ENCODE assay signal across 15 mouse cellular contexts in genomic region chr15:59945208-59945607, GRCm38 (mm10).
A peak's percentile ranks its signal among the peaks of the same experiment; 100 is the strongest.
DNase-seq lines count a peak whose midpoint lies in the region; ATAC-seq and TF ChIP-seq lines count a peak whose summit lies in the region.
"Had no signal": no experiment of that assay in that cellular context is flagged by ENCODE, and none has a peak within 500 bp of the region (broad histone marks: within the 10 kb centered on the region; RNA-seq: fewer than 3 reads in every experiment).

No protein-coding gene starts in this region.

- peak; percentile 63 for ATAC-seq in forebrain, embryonic 15.5 days (replicated peaks)
- peak; percentile 63 for ATAC-seq in midbrain, embryonic 11.5 days (ENCODE audit: low FRiP score)

- no peak for DNase-seq in thymus, adult 2 months
- DNase-seq in thymus, postnatal 25 days = no peak
- peak; percentile 82 for DNase-seq in midbrain, embryonic 11.5 days (ENCODE audit: low spot score, missing footprints)
- DNase-seq in cerebellum, adult 8-10 months = no peak
- DNase-seq in Muller cell, postnatal 12 days (ENCODE audit: inconsistent ontology term) = no peak
- no peak for DNase-seq in left cerebral cortex, postnatal 36 days (ENCODE audit: low spot score in 2 of 2)
- DNase-seq in thymus, postnatal 10 days (ENCODE audit: low spot score in 2 of 2) = no peak
- DNase-seq: cerebellum, adult 11-12 months; heart, postnatal 36 days; kidney, adult 11 months; thymus, postnatal 14 days had no signal

- no peaks in the 10 kb centered on the region for H3K4me1 ChIP-seq in thymus, adult 2 months (replicated peaks; ENCODE audit: control insufficient read depth, insufficient read depth, low read length)
- peaks cover 5% of the 10 kb centered on the region; the same call in 1 of the 2 replicates for H3K4me1 ChIP-seq in forebrain, embryonic 15.5 days
- H3K4me1 ChIP-seq in midbrain, embryonic 11.5 days (ENCODE audit: control insufficient read depth, insufficient read depth, low read length) = 0 out of 2 replicates have a peak, but pooled peaks cover 4% of the 10 kb centered on the region
- H3K4me1 ChIP-seq: embryonic facial prominence, embryonic 15.5 days; neural tube, embryonic 12.5 days had no signal

- TF ChIP-seq CTCF in thymus, adult 2 months (IDR thresholded peaks at IDR 0.05; ENCODE audit: borderline replicate concordance, control insufficient read depth, extremely low read depth, insufficient read depth, low read length, poor library complexity) = no peak

- H3K9ac ChIP-seq in forebrain, embryonic 15.5 days (replicated peaks) = no peak overlapping the region
- H3K9ac ChIP-seq in midbrain, embryonic 11.5 days (ENCODE audit: low read length) = no peak overlapping the region
- H3K9ac ChIP-seq: embryonic facial prominence, embryonic 15.5 days; neural tube, embryonic 12.5 days had no signal

- intact Hi-C loops in left cerebral cortex, postnatal 36 days (cut with DNase I) = no loop called here

- H3K4me3 ChIP-seq in thymus, adult 2 months (ENCODE audit: control insufficient read depth, insufficient read depth, low read length) = no peak overlapping the region
- no peak overlapping the region for H3K4me3 ChIP-seq in forebrain, embryonic 15.5 days
- no peak overlapping the region for H3K4me3 ChIP-seq in midbrain, embryonic 11.5 days (ENCODE audit: low read depth, low read length)
- H3K4me3 ChIP-seq: embryonic facial prominence, embryonic 15.5 days; neural tube, embryonic 12.5 days had no signal

- TF ChIP-seq POLR2A in thymus, adult 2 months (IDR thresholded peaks at IDR 0.05; ENCODE audit: control insufficient read depth, extremely low read depth, insufficient read depth, low read length, poor library complexity) = no peak

- no peaks in the 10 kb centered on the region for H3K36me3 ChIP-seq in thymus, adult 2 months (ENCODE audit: control insufficient read depth, insufficient read depth, low read length)
- no peaks in the 10 kb centered on the region for H3K36me3 ChIP-seq in forebrain, embryonic 15.5 days
- H3K36me3 ChIP-seq in midbrain, embryonic 11.5 days (ENCODE audit: control insufficient read depth, insufficient read depth, low read length) = no peaks in the 10 kb centered on the region
- H3K36me3 ChIP-seq: embryonic facial prominence, embryonic 15.5 days; G1E; neural tube, embryonic 12.5 days had no signal

- WGBS in thymus, adult 2 months = 74% methylated on average over 8 of the region's 8 CpGs
- WGBS in forebrain, embryonic 15.5 days = 3% methylated on average over 8 of the region's 8 CpGs
- WGBS in midbrain, embryonic 11.5 days = 9% methylated on average over 8 of the region's 8 CpGs

- peak overlapping the region; percentile 11; the same call in 1 of the 2 replicates for H3K27ac ChIP-seq in thymus, adult 2 months (ENCODE audit: control insufficient read depth, insufficient read depth, low read length)
- no peak overlapping the region for H3K27ac ChIP-seq in forebrain, embryonic 15.5 days (replicated peaks)
- H3K27ac ChIP-seq in midbrain, embryonic 11.5 days (ENCODE audit: low read depth, low read length) = no peak overlapping the region
- H3K27ac ChIP-seq: embryonic facial prominence, embryonic 15.5 days; neural tube, embryonic 12.5 days had no signal

- H3K9me3 ChIP-seq in forebrain, embryonic 15.5 days = 0 out of 2 replicates have a peak, but pooled peaks cover under 1% of the 10 kb centered on the region
- H3K9me3 ChIP-seq in midbrain, embryonic 11.5 days (ENCODE audit: control insufficient read depth, low read length) = no peaks in the 10 kb centered on the region
- H3K9me3 ChIP-seq: embryonic facial prominence, embryonic 15.5 days; G1E; neural tube, embryonic 12.5 days had no signal

- H3K27me3 ChIP-seq in thymus, adult 2 months (ENCODE audit: control insufficient read depth, insufficient read depth, low read length) = no peaks in the 10 kb centered on the region
- H3K27me3 ChIP-seq in forebrain, embryonic 15.5 days = no peaks in the 10 kb centered on the region
- no peaks in the 10 kb centered on the region for H3K27me3 ChIP-seq in midbrain, embryonic 11.5 days (ENCODE audit: control insufficient read depth, insufficient read depth, low read length)
- H3K27me3 ChIP-seq: embryonic facial prominence, embryonic 15.5 days; neural tube, embryonic 12.5 days had no signal

- H3K4me2 ChIP-seq in forebrain, embryonic 15.5 days (replicated peaks) = no peak overlapping the region
- H3K4me2 ChIP-seq in midbrain, embryonic 11.5 days = no peak overlapping the region
- H3K4me2 ChIP-seq: embryonic facial prominence, embryonic 15.5 days; neural tube, embryonic 12.5 days had no signal
